Mouse (Mus musculus): ENCODE results near the gene Tifa. TPM values are rescaled to one million over a fixed set of nuclear protein-coding genes. Genes with fewer than 3 reads are reported as not detected.

The Tifa gene
- polyA plus RNA-seq (2014; fragmentation: Nextera tagmentation; extraction: Ambion mirVana), result 3.7 and 4.3 TPM in 2 replicates

DNA sequence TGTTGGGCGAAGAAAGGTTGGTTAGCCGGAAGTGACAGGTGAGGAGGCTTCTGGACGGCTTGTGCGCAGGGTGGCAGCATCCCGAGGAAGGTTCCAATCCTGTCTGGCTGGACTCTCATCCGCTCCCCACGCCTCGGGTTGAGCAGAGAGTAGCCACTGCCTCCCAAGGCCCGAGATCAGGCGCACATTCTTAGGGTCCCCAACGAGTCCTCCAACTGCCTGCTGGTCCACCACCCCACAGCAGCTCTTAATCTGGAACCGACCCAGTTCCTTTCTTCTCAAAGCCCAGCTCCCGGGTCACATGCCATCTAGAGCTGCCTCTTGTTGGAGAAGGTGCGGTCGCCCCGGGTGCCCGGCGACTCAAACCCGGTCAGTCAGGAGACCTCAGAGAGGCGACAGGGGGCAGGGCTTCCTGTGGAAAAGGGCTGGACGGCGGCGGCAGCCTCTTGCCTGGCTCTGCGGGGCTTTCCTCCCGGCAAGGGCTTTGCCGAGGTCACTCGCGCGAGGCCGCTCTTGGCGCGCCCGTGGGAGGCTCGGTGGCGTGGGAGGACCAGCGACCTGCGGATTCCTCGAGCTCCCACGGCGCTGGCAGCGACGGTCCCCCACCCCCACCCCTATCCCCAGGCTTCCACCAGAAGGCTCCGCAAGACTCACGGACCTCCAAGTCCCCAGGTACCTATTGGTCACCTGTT is at the start of gene Tifa:
Gene Tifa, plus strand, starts transcription at position 306 of the 692 bp plus-strand sequence.
- DNase-seq (ENCODE audit: low spot score, missing footprints), result peak; percentile 96
- H3K4me1 ChIP-seq (ENCODE audit: control insufficient read depth, insufficient read depth, low read length), result peaks cover 17% of the 10 kb centered on the region
- H3K9me3 ChIP-seq (ENCODE audit: control insufficient read depth, low read length), result no peaks in the 10 kb centered on the region
- peak within 1 kb of the TSS; percentile 50 for H3K9ac ChIP-seq (ENCODE audit: low read length)
- ATAC-seq (ENCODE audit: low FRiP score), result peak; percentile 57
- peak within 1 kb of the TSS; percentile 96 for H3K4me2 ChIP-seq
- H3K36me3 ChIP-seq (ENCODE audit: control insufficient read depth, insufficient read depth, low read length), result no peaks in the 10 kb centered on the region
- H3K27ac ChIP-seq (ENCODE audit: low read depth, low read length), result no peak within 1 kb of the TSS
- H3K4me3 ChIP-seq (ENCODE audit: low read depth, low read length), result peak within 1 kb of the TSS; percentile 48
- WGBS, result under 1% methylated on average over 43 of the region's 44 CpGs
- peaks cover 42% of the 10 kb centered on the region for H3K27me3 ChIP-seq (ENCODE audit: control insufficient read depth, insufficient read depth, low read length)

DNA sequence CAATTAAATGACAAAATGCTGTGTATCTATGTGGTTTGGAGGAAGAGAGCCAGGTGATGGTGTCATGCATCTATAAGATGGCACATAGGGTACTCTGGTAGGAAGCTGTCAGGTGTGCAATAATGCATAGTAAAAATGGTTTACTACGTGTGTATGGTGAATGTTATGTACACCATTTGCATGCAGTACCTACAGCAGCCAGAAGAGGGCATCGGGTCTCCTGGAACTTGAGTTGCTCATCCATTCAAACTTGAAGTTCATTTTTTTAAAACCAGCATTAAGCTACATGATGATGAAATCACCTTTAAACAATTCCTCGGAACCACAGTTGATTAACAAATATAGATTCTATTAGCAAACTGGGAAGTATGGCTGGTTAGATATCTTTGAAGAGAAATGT is 48.1 kb upstream of the Tifa start:
- DNase-seq (ENCODE audit: low spot score, missing footprints) (no peak), ATAC-seq (ENCODE audit: low FRiP score) (no peak)
- H3K4me1 ChIP-seq (ENCODE audit: control insufficient read depth, insufficient read depth, low read length), result peaks cover 14% of the 10 kb centered on the region
- no peaks in the 10 kb centered on the region for H3K36me3 ChIP-seq (ENCODE audit: control insufficient read depth, insufficient read depth, low read length)
- peaks cover 3% of the 10 kb centered on the region for H3K9me3 ChIP-seq (ENCODE audit: control insufficient read depth, low read length)
- H3K9ac ChIP-seq (ENCODE audit: low read length), result no peak overlapping the region
- WGBS, result 95% methylated on average over 3 of the region's 3 CpGs
- H3K27me3 ChIP-seq (ENCODE audit: control insufficient read depth, insufficient read depth, low read length), result peaks cover 22% of the 10 kb centered on the region
- H3K4me2 ChIP-seq, result no peak overlapping the region
- no peak overlapping the region for H3K27ac ChIP-seq (ENCODE audit: low read depth, low read length)
- no peak overlapping the region for H3K4me3 ChIP-seq (ENCODE audit: low read depth, low read length)

DNA sequence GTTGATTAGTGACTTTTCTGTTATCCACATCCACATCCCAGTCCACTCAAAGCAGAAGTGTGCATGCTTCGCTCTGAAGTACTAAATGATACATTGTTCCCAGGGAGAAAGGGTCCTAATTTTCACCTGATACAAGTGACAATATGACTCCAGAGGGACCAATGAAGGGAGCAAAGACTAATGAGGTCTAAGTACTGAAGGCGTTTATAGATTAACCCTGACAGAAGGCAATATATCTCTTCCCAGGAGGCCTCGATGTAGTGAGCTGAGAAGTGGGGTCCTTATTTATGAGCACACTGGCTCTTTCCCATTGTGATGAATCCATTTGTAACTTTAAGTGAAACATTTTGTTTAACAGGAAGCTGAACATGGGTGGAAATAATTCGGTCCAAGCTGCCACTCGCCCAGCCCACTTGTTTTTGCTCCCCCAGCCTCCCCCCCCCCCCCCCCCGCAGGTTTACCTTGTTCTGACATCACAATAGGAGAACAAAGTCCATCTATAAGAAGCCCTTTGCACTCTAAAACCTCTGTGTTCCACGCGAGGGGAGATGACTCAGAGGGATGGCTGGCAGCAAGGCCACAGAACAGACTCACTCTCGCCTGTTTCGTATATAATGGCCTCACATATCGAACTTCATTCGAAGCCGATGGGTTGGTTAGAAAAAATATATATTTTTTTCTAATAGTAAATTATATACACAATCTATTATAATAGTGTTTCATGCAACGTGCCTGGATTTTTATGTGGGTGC is 45.8 kb upstream of the Tifa start:
- H3K4me3 ChIP-seq (ENCODE audit: low read depth, low read length), result no peak overlapping the region
- peaks cover 32% of the 10 kb centered on the region for H3K27me3 ChIP-seq (ENCODE audit: control insufficient read depth, insufficient read depth, low read length)
- no peak overlapping the region for H3K4me2 ChIP-seq
- no peak for DNase-seq (ENCODE audit: low spot score, missing footprints)
- no peak overlapping the region for H3K9ac ChIP-seq (ENCODE audit: low read length)
- no peaks in the 10 kb centered on the region for H3K36me3 ChIP-seq (ENCODE audit: control insufficient read depth, insufficient read depth, low read length)
- peaks cover 3% of the 10 kb centered on the region for H3K9me3 ChIP-seq (ENCODE audit: control insufficient read depth, low read length)
- no peak for ATAC-seq (ENCODE audit: low FRiP score)
- peaks cover 27% of the 10 kb centered on the region for H3K4me1 ChIP-seq (ENCODE audit: control insufficient read depth, insufficient read depth, low read length)
- no peak overlapping the region for H3K27ac ChIP-seq (ENCODE audit: low read depth, low read length)
- 78% methylated on average over 13 of the region's 14 CpGs for WGBS

DNA sequence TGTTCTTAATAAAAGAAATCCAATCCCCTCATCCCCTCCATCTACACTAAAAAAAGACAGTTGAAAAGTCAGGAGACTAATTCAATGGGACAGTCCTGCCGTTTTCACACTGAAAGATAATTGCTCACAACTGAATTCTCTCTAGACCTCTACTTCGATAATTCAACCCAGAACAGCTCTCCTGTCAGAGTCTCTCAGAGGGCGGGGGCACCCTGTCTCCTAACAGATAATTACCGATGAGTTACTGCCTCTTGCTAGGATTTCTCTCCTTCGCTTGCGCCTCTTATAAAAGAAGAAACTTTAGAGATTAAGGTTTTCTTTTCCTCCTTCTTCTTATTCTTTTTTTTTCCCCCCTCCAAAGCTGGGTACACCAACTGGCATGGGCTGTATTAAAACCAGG is 44.1 kb upstream of the Tifa start:
- H3K4me3 ChIP-seq (ENCODE audit: low read depth, low read length), result no peak overlapping the region
- peaks cover 3% of the 10 kb centered on the region for H3K9me3 ChIP-seq (ENCODE audit: control insufficient read depth, low read length)
- no peak overlapping the region for H3K4me2 ChIP-seq
- peak overlapping the region; percentile 25; the same call in 1 of the 2 replicates for H3K27ac ChIP-seq (ENCODE audit: low read depth, low read length)
- H3K27me3 ChIP-seq (ENCODE audit: control insufficient read depth, insufficient read depth, low read length), result peaks cover 32% of the 10 kb centered on the region
- no peaks in the 10 kb centered on the region for H3K36me3 ChIP-seq (ENCODE audit: control insufficient read depth, insufficient read depth, low read length)
- ATAC-seq (ENCODE audit: low FRiP score) (no peak), DNase-seq (ENCODE audit: low spot score, missing footprints) (no peak)
- peaks cover 39% of the 10 kb centered on the region for H3K4me1 ChIP-seq (ENCODE audit: control insufficient read depth, insufficient read depth, low read length)
- 37% methylated on average over 6 of the region's 6 CpGs for WGBS
- no peak overlapping the region for H3K9ac ChIP-seq (ENCODE audit: low read length)

DNA sequence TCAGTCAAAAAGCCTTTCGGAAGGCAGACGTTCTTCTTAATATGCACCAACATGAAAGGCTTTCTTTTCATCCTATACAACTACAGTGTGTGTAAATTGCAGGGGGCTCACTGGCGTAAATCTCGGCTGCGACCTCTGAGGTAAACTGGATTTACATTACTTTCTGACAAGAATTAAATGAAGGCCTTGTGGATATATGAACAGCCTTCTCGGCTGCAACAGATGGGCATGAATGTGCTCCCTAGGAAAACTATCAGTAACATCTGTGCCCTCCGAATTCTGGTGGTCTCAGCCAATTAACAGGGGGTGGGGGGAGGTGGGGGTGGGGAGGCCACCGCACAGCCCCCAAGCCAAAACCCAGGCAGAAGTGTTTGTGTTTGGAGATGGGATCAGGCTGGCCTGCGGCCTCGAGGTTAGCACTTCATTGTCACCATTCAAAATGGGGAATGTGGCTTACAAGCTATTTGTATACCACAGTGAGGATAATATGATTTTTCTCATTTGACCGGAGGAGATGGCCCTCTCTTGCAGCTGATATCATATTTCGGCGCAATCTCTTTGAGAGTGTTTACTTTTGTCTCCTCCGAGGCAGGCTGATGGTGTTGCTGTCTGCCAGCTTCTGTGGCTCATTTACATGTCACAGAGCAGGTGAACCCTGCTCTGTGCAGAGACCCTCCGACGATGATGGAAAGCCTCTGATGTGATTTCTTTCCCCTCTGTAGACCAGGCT is 43.5 kb upstream of the Tifa start:
- peak; percentile 94 for DNase-seq (ENCODE audit: low spot score, missing footprints)
- Histone ChIP-seq H3K9me3 (ENCODE audit: control insufficient read depth, low read length) (peaks cover 3% of the 10 kb centered on the region), H3K4me3 (ENCODE audit: low read depth, low read length) (no peak overlapping the region), H3K36me3 (ENCODE audit: control insufficient read depth, insufficient read depth, low read length) (no peaks in the 10 kb centered on the region), H3K9ac (ENCODE audit: low read length) (no peak overlapping the region), H3K4me1 (ENCODE audit: control insufficient read depth, insufficient read depth, low read length) (peaks cover 45% of the 10 kb centered on the region), H3K27ac (ENCODE audit: low read depth, low read length) (peak overlapping the region; percentile 78), H3K27me3 (ENCODE audit: control insufficient read depth, insufficient read depth, low read length) (peaks cover 30% of the 10 kb centered on the region), H3K4me2 (0 out of 2 replicates have a peak overlapping the region, but pooled peaks have one; percentile 6)
- 13% methylated on average over 16 of the region's 16 CpGs for WGBS
- peak; percentile 51 for ATAC-seq (ENCODE audit: low FRiP score)

DNA sequence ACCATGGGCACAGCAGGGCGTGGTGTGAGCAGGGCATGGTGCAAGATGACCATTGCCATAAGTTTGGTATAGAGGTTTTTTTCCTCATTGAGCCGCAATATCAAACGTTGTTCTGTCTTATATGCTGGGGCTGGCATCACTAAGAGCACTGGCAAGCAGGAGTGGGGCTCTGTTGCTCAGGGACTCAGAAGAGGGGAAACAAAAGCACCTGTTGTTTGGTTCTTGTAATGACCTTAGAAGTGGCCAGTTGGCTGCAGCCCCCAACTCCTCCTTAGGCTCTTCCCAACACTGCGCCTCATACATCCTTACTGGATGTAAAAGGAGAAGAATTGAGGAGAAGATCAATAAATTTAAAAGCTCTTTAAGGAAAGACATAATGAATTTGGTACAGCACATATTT is 41.0 kb upstream of the Tifa start:
- Histone ChIP-seq H3K4me1 (ENCODE audit: control insufficient read depth, insufficient read depth, low read length) (peaks cover 45% of the 10 kb centered on the region), H3K27me3 (ENCODE audit: control insufficient read depth, insufficient read depth, low read length) (peaks cover 41% of the 10 kb centered on the region), H3K9me3 (ENCODE audit: control insufficient read depth, low read length) (no peaks in the 10 kb centered on the region), H3K9ac (ENCODE audit: low read length) (no peak overlapping the region), H3K27ac (ENCODE audit: low read depth, low read length) (peak overlapping the region; percentile 72), H3K36me3 (ENCODE audit: control insufficient read depth, insufficient read depth, low read length) (no peaks in the 10 kb centered on the region), H3K4me2 (peak overlapping the region; percentile 37; the same call in 1 of the 2 replicates), H3K4me3 (ENCODE audit: low read depth, low read length) (no peak overlapping the region)
- DNase-seq (ENCODE audit: low spot score, missing footprints) (peak; percentile 91), ATAC-seq (ENCODE audit: low FRiP score) (peak; percentile 8; the same call in 1 of the 2 replicates)
- 29% methylated on average over 4 of the region's 4 CpGs for WGBS

DNA sequence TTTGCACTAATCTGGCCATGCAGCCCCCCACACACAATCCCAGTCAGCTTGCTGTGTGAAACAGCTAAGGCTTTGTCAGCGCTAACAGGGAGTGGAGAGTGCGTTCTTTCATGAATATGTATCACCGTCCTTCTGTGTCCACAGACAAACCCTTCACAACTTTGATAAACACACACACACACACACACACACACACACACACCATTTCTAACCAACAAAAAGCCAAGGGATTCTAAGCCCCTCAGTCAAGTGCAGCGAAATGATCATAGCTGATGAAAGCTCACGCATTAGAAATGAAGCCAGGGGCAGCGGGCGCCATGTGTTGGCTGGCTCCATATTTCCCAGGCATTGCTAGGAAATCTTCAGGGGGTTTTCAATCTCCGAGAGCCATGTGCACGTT is 40.3 kb upstream of the Tifa start:
- DNase-seq (ENCODE audit: low spot score, missing footprints) (peak; percentile 98), ATAC-seq (ENCODE audit: low FRiP score) (peak; percentile 84)
- Histone ChIP-seq H3K36me3 (ENCODE audit: control insufficient read depth, insufficient read depth, low read length) (no peaks in the 10 kb centered on the region), H3K4me1 (ENCODE audit: control insufficient read depth, insufficient read depth, low read length) (peaks cover 45% of the 10 kb centered on the region), H3K27ac (ENCODE audit: low read depth, low read length) (peak overlapping the region; percentile 72), H3K4me3 (ENCODE audit: low read depth, low read length) (no peak overlapping the region), H3K4me2 (peak overlapping the region; percentile 37), H3K9me3 (ENCODE audit: control insufficient read depth, low read length) (no peaks in the 10 kb centered on the region), H3K9ac (ENCODE audit: low read length) (no peak overlapping the region), H3K27me3 (ENCODE audit: control insufficient read depth, insufficient read depth, low read length) (peaks cover 47% of the 10 kb centered on the region)
- 4% methylated on average over 9 of the region's 9 CpGs for WGBS

DNA sequence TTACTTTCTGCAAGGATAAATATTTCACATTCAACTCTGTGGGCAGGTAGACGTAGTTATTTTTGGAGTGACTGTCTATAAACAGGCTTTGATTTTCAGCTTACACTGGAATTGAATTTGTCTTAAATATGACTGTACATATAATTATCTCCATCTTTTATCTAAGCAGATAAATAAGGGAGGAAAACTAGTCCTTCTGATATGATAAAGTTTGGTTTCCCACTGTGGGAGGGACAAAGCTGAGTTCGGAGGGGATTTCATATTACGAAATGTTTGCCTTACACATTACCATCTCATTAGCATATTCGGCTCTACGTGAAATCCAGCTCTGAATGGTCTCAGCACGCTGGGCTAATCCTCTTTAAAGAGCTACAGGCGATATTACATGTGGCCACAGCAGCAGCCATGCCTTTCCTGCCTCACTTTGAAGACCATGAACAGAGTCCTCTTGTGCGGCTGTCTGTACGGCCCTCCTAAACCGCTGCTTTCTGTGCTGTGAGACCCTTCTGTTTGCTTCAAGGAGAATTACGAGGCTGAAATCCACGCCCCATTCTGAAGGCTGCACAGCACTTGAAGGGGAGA is 39.5 kb upstream of the Tifa start:
- DNase-seq (ENCODE audit: low spot score, missing footprints) (peak; percentile 94), ATAC-seq (ENCODE audit: low FRiP score) (peak; percentile 81)
- Histone ChIP-seq H3K36me3 (ENCODE audit: control insufficient read depth, insufficient read depth, low read length) (no peaks in the 10 kb centered on the region), H3K9ac (ENCODE audit: low read length) (no peak overlapping the region), H3K9me3 (ENCODE audit: control insufficient read depth, low read length) (no peaks in the 10 kb centered on the region), H3K4me2 (peak overlapping the region; percentile 37; the same call in 1 of the 2 replicates), H3K4me1 (ENCODE audit: control insufficient read depth, insufficient read depth, low read length) (peaks cover 43% of the 10 kb centered on the region), H3K27ac (ENCODE audit: low read depth, low read length) (peak overlapping the region; percentile 76), H3K27me3 (ENCODE audit: control insufficient read depth, insufficient read depth, low read length) (peaks cover 55% of the 10 kb centered on the region), H3K4me3 (ENCODE audit: low read depth, low read length) (no peak overlapping the region)
- WGBS, result 5% methylated on average over 12 of the region's 12 CpGs
